Mouse (Mus musculus) limb, embryonic 10.5 days (tissue): Measurements from ENCODE around the gene Dpf3. TPM values are rescaled to one million over a fixed set of nuclear protein-coding genes. Genes with fewer than 3 reads are reported as not detected.

Experiments
- DNase-seq: peaks from one replicate; pipeline ENCODE4 v3.0.0-alpha.2; 2017; ENCODE audit warnings: low spot score
- H3K27ac ChIP-seq: fragments of 300-500 bp; sonication (generic); 2 replicates; pipeline ENCODE4 v1.5.1; 2016; ENCODE audit warnings: mild to moderate bottlenecking
- H3K27me3 ChIP-seq: fragments of 300-500 bp; sonication (generic); 2 replicates; pipeline ENCODE4 v1.6.1; 2016; ENCODE audit warnings: low read depth, mild to moderate bottlenecking; ENCODE audit not compliant: poor library complexity, severe bottlenecking
- H3K36me3 ChIP-seq: fragments of 300-500 bp; sonication (generic); 2 replicates; pipeline ENCODE4 v1.6.1; 2016; ENCODE audit warnings: mild to moderate bottlenecking, moderate library complexity
- H3K4me1 ChIP-seq: fragments of 300-500 bp; sonication (generic); 2 replicates; pipeline ENCODE4 v1.6.1; 2016
- H3K4me3 ChIP-seq: fragments of 300-500 bp; sonication (generic); 2 replicates; pipeline ENCODE4 v1.5.1; 2016; ENCODE audit warnings: mild to moderate bottlenecking, moderate library complexity
- H3K9me3 ChIP-seq: fragments of 300-500 bp; sonication (generic); replicated peaks from 2 replicates; pipeline ENCODE4 v1.6.1; 2016; ENCODE audit warnings: mild to moderate bottlenecking
- WGBS: fragments of 180-500 bp; shearing (Covaris S2); methylation state at CpG from one replicate; pipeline ENCODE4 v1.1.7; 2016; 5-methylcytosine and 5-hydroxymethylcytosine counted together
- polyA plus RNA-seq: library from polyadenylated mRNA; unstranded; fragments of >200 nt; fragmentation: Nextera tagmentation; extraction: Ambion mirVana; gene quantifications from 2 replicates; pipeline ENCODE4 v1.2.1, GENCODE M21; 2016

The Dpf3 gene
- polyA plus RNA-seq, 1 experiment from 2014 or later = 2.6 TPM

DNA sequence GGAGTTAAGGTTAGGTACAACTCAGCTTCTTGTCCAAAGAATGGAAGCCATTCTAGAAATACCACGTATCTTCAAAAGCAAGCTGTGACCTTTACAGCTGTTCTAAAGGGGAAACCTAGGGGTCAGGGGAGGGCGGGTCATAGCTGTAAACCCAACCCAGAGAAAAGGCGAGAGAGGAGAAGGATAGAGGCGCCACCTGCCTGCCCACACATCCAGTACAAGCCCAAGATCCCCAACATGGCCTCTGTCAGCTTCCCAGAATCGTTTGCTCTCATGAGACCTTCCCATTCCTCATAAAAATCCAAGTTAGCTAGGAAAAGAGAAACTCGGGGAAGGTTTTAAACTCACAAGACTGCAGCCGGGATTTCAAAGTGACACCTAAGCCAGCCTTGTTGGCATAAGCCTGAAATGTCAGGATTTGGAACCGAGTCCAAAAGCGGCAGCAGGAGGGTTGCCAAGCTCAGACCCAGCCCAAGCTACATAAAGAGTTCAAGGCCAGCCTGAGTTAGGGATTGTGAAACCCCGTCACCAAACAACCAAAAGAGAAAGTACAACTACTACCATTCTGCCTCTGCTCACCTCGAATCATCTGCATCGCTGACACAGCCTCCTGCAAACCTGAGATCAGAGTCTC is 63.3 kb downstream of the Dpf3 start:
- Histone ChIP-seq H3K4me3 (no peak overlapping the region), H3K27ac (no peak overlapping the region; the same call in 1 of the 2 replicates), H3K27me3 (0 out of 2 replicates have a peak, but pooled peaks cover 9% of the 10 kb centered on the region), H3K4me1 (peaks cover 31% of the 10 kb centered on the region), H3K36me3 (no peaks in the 10 kb centered on the region), H3K9me3 (no peaks in the 10 kb centered on the region)
- WGBS = 75% methylated on average over 12 of the region's 12 CpGs
- no peak for DNase-seq

DNA sequence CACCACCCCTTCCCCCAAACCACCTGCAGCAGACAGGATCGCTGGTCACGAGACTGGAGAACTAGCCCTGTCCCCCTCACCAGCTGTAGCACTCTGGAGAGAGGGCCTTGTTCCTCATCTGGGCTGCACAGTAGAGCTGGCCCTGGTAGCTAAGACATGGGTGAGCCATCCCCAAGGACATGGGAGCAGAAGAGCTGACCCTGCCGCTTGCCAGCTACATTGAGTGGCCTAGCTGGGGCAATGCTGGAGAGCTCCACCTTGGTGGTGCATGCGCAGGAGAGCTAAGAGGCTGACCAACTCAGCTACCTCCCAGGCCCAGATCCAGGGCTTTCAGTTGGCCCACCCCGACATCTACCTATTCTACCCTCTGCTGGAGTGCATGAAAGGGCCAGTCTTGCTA is 67.2 kb downstream of the Dpf3 start:
- H3K9me3 ChIP-seq = no peaks in the 10 kb centered on the region
- H3K36me3 ChIP-seq = no peaks in the 10 kb centered on the region
- H3K27me3 ChIP-seq = 0 out of 2 replicates have a peak, but pooled peaks cover 1% of the 10 kb centered on the region
- DNase-seq = no peak
- no peak overlapping the region for H3K27ac ChIP-seq
- H3K4me3 ChIP-seq = no peak overlapping the region
- 95% methylated on average over 5 of the region's 5 CpGs for WGBS
- H3K4me1 ChIP-seq = peaks cover 3% of the 10 kb centered on the region; the same call in 1 of the 2 replicates

DNA sequence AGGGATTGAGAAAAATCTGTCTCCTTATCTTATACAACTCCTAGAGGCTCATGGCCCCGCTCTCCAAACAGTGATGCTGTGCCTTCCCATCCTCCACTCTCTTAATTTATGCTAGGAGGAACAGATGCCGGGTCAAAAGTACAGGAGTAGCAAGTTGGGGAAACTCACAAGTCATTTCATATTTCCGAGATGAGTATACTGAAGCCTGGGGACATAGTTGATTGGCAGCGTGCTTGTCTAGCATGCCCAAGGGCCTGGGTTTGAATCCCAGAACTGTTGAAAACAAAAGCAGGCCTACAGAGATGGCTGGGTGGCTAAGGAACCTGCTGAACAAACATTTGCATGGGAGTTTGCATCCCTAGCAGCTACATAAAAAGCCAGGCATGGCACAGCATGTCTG is 72.3 kb downstream of the Dpf3 start:
- peaks cover 5% of the 10 kb centered on the region; the same call in 1 of the 2 replicates for H3K4me1 ChIP-seq
- H3K9me3 ChIP-seq = no peaks in the 10 kb centered on the region
- H3K4me3 ChIP-seq = no peak overlapping the region
- 0 out of 2 replicates have a peak, but pooled peaks cover 10% of the 10 kb centered on the region for H3K27me3 ChIP-seq
- H3K27ac ChIP-seq = no peak overlapping the region
- 90% methylated on average over 4 of the region's 4 CpGs for WGBS
- no peaks in the 10 kb centered on the region for H3K36me3 ChIP-seq
- DNase-seq = no peak

DNA sequence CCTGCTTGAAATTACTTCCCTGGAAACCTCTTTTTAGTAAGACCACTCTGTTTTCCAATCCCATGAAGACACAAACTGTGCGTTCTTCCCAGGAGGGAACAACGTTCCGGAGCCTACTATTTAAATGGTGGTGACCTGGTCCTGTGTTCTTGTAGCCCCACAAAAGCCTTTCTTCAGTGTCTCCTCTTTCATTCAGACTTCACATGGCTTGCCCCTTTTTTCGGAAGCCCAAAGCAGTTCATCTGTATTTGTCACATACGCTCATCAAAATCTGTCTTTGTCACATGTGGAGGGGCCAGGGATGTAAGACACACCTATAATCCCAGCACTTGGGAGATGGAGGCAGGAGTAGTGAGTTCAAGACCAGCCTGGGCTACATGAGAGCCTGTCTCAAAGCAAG is 73.8 kb downstream of the Dpf3 start:
- no peak overlapping the region for H3K27ac ChIP-seq
- H3K36me3 ChIP-seq = no peaks in the 10 kb centered on the region
- DNase-seq = no peak
- H3K27me3 ChIP-seq = 0 out of 2 replicates have a peak, but pooled peaks cover 10% of the 10 kb centered on the region
- H3K9me3 ChIP-seq = no peaks in the 10 kb centered on the region
- 91% methylated on average over 5 of the region's 5 CpGs for WGBS
- H3K4me3 ChIP-seq = no peak overlapping the region
- peaks cover 5% of the 10 kb centered on the region; the same call in 1 of the 2 replicates for H3K4me1 ChIP-seq

DNA sequence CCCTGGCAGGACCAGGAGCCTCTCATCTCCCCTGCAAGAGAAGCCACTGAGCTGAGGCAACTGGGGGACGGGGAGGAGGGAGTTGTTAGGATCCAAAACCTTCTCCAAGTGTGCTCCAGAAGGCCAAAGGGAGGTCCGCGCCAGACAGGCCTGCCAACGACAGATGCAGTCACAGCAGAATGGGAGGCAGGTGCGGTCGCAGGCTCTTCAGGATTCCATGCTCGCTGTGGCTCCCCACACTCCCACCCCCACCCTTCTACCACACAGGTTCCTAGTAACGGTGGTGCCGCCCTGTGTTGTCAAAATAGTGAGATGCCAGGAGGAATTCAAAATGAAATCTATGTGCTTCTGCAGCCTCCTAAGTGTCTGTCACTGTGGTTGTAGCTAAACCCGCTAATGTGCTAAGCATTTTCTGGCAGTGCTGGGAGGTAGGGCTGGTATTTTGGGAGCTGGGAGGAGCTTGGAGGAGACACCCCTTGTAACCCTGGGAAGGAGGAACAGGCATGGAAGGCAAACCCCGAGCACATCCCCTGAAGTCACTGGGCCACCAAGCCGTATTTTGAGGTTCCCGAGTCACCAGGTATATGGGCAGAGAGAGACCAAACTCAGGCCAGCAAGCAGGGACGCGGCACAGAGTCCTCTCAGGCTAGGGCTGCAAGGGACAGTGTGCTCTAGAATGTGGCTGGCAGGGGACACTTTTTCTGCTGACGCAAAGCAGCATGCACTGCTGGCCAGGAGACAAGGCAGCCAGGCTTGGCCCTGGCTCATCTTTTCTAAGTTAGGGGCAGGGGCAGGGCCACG is 75.6 kb downstream of the Dpf3 start:
- DNase-seq = no peak
- H3K9me3 ChIP-seq = no peaks in the 10 kb centered on the region
- H3K27me3 ChIP-seq = 0 out of 2 replicates have a peak, but pooled peaks cover 10% of the 10 kb centered on the region
- H3K4me3 ChIP-seq = no peak overlapping the region
- peaks cover 5% of the 10 kb centered on the region; the same call in 1 of the 2 replicates for H3K4me1 ChIP-seq
- H3K36me3 ChIP-seq = no peaks in the 10 kb centered on the region
- no peak overlapping the region for H3K27ac ChIP-seq
- 59% methylated on average over 17 of the region's 17 CpGs for WGBS

DNA sequence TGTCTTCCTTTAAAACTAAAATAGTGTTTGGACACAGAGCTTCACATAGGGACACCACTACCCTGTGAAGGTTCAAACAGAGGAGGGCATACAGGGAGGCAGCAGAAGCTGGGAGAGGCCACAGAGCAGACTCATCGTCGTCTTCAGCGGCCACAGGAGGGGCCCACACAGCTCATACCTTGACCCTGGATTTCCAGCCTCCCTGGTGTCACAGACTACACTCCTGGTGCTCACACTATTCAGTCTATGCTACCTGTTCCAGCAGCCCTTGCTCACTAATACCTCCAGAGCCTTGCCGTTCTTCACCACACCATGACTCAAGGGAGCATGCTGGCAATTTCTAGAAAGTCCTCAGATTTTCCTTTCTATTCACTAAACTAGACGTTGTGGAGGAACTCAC is 76.5 kb downstream of the Dpf3 start:
- DNase-seq = no peak
- H3K4me1 ChIP-seq = peaks cover 5% of the 10 kb centered on the region
- no peak overlapping the region for H3K4me3 ChIP-seq
- no peak overlapping the region for H3K27ac ChIP-seq
- no peaks in the 10 kb centered on the region for H3K9me3 ChIP-seq
- WGBS = 79% methylated on average over 5 of the region's 5 CpGs
- 0 out of 2 replicates have a peak, but pooled peaks cover 10% of the 10 kb centered on the region for H3K27me3 ChIP-seq
- no peaks in the 10 kb centered on the region for H3K36me3 ChIP-seq

DNA sequence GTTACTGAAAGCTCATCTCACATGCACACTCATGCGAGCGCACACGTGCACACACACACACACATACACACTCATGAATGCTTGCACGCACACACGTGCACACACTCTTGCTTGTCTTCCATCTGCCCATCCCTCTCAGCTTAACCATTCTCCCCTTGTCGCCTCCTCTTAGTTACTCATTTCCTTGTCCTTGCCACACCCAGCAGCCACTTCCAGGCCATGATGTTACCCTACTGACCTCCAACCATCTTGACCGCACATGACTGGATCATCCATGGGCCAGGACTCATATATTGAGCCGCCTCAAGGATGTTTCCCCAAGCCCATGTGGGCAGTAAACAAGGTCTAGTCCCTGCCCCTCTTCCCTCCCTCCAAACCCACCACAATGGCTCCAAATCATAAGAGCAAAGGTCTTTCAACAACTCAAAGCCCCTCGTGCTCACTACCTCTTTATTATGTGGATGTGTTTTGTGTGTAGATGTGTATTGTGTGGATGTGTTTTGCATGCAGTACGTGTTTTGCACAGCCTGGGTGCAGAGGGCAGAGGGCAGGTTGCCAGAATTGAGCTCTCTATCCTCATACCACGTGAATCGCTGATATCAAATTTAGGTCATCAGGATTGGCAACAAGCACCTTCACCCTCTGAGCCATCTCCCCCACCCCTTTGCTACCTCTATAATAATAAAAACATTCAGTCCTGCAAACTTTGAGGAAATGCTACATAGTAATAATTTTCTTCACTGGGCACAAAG is 82.0 kb downstream of the Dpf3 start:
- Histone ChIP-seq H3K4me1 (no peaks in the 10 kb centered on the region; the same call in 1 of the 2 replicates), H3K36me3 (no peaks in the 10 kb centered on the region), H3K9me3 (no peaks in the 10 kb centered on the region), H3K4me3 (no peak overlapping the region), H3K27me3 (no peaks in the 10 kb centered on the region), H3K27ac (no peak overlapping the region)
- 91% methylated on average over 12 of the region's 12 CpGs for WGBS
- no peak for DNase-seq

DNA sequence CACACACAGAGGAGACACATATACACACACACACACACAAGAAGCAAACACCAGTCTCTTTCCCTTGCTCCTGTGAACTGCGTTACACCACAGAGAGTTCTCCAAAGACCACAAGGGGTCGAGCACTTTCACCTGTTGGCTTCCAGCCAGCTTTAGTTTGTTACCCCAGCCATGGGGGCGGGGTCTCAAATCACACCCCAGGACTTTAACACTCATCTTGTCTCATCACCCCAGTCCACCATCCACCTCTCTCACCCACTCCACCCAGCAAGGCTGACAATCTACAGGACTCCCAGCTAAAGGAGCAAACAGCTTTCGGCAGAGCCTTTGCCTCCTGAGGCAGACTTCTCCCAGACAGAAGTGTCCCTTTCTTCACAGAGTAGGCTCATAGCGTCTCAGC is 85.2 kb downstream of the Dpf3 start:
- WGBS = 62% methylated on average over 5 of the region's 5 CpGs
- Histone ChIP-seq H3K9me3 (no peaks in the 10 kb centered on the region), H3K27ac (no peak overlapping the region), H3K27me3 (no peaks in the 10 kb centered on the region), H3K36me3 (no peaks in the 10 kb centered on the region), H3K4me3 (no peak overlapping the region), H3K4me1 (no peaks in the 10 kb centered on the region; the same call in 1 of the 2 replicates)
- DNase-seq = no peak

DNA sequence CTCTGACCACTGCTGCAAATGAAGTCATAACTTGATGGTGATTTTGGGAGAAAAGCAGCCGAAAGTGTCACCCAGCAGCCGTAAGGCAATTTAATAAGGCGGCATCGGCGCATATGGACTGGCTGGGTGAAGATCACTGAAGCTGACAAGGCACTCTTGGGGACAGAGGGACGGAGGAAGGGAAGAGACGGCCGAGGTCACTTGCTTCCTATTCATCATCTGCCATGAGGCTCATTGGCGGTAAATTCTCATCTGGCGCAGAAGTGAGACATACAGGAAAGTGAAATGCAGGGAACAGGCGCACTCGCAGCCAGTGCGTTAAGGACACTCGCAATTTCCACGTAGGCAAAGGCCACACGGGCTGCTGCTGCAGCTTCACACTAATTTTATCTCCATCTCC is 95.5 kb downstream of the Dpf3 start:
- DNase-seq = no peak
- H3K4me3 ChIP-seq = no peak overlapping the region
- H3K27ac ChIP-seq = no peak overlapping the region
- H3K27me3 ChIP-seq = no peaks in the 10 kb centered on the region
- WGBS = 90% methylated on average over 16 of the region's 16 CpGs
- H3K36me3 ChIP-seq = no peaks in the 10 kb centered on the region
- H3K9me3 ChIP-seq = no peaks in the 10 kb centered on the region
- H3K4me1 ChIP-seq = no peaks in the 10 kb centered on the region

DNA sequence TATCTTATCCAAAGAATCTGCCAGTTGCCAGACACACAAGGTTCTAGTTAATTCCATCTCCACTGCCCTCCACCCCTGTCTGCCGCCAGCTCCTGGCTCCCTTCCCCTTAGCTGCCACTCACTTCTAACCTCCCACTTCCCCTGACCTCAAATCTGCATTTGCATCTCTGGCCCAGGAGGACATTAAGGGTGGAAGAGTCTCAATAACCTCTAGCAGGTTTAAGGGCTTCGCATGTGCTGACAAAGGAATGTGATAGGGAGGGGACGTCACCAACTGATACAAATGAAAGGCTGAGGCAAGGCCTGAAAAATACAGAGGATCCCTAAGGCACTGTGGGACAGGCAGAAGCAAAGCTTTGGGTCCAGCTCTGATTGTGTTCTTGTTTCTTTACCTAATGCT is 100.0 kb downstream of the Dpf3 start:
- no peaks in the 10 kb centered on the region for H3K27me3 ChIP-seq
- H3K9me3 ChIP-seq = no peaks in the 10 kb centered on the region
- no peaks in the 10 kb centered on the region for H3K4me1 ChIP-seq
- H3K27ac ChIP-seq = no peak overlapping the region
- H3K36me3 ChIP-seq = no peaks in the 10 kb centered on the region
- DNase-seq = no peak
- WGBS = 12% methylated on average over 3 of the region's 3 CpGs
- no peak overlapping the region for H3K4me3 ChIP-seq

DNA sequence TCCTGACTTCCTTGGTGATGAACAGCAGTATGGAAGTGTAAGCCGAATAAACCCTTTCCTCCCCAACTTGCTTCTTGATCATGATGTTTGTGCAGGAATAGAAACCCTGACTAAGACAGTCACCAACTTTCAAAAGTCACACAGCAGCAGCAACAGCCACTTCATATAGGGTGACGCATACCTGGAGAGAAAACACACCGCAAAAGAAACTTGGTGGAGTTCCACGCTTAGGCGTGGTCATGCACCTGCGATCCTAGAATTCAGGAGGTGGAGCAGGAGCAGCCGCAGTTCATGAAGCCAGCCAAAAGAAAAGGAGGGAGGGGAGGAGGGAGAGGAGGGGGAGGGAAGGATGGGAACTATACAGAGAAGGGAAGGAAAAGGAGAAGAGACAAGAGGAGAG is 106.4 kb downstream of the Dpf3 start:
- Histone ChIP-seq H3K27me3 (no peaks in the 10 kb centered on the region), H3K27ac (no peak overlapping the region), H3K9me3 (no peaks in the 10 kb centered on the region), H3K4me3 (no peak overlapping the region), H3K36me3 (no peaks in the 10 kb centered on the region), H3K4me1 (no peaks in the 10 kb centered on the region)
- DNase-seq = no peak
- WGBS = 94% methylated on average over 7 of the region's 7 CpGs

DNA sequence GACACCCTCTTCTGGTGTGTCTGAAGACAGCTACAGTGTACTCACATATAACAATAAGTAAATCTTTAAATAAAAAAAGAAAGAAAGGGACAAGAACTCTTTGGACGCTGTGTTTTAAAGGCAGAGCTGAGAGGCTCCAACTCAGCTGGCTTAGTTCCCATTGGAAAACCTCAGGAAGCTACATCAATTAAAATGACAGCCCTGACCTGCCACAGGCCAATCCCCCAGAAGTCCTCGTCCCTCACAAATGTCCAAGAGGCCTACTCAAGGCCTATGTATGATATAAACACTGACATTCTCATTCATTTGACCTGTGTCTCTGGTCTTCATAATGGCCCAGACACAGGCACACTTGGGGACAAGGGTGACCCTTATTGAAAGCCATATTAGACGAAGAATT is 107.5 kb downstream of the Dpf3 start:
- Histone ChIP-seq H3K4me1 (peaks cover 7% of the 10 kb centered on the region), H3K27me3 (no peaks in the 10 kb centered on the region), H3K9me3 (no peaks in the 10 kb centered on the region), H3K4me3 (no peak overlapping the region), H3K27ac (no peak overlapping the region), H3K36me3 (no peaks in the 10 kb centered on the region)
- WGBS = 72% methylated on average over 3 of the region's 3 CpGs
- DNase-seq = no peak
